Mouse (Mus musculus) hindbrain, embryonic 13.5 days (tissue): ENCODE data around the gene Mef2a. TPM values are rescaled to one million over a fixed set of nuclear protein-coding genes. Genes with fewer than 3 reads are reported as not detected.

Source experiments
- ATAC-seq: fragments of 200-750 bp; cut with Nextera tagmentation; 2 replicates; pipeline ENCODE4 v1.8.0; 2017; ENCODE audit warnings: moderate TSS enrichment; ENCODE audit not compliant: low FRiP score
- H3K27ac ChIP-seq: fragments of 300-500 bp; sonication (generic); 2 replicates; pipeline ENCODE4 v1.5.1; 2015; ENCODE audit warnings: inconsistent platforms, mild to moderate bottlenecking, moderate library complexity
- H3K27me3 ChIP-seq: fragments of 300-500 bp; sonication (generic); 2 replicates; pipeline ENCODE4 v1.6.1; 2015; ENCODE audit warnings: mild to moderate bottlenecking, inconsistent platforms
- H3K36me3 ChIP-seq: fragments of 300-500 bp; sonication (generic); 2 replicates; pipeline ENCODE4 v1.6.1; 2015; ENCODE audit warnings: mild to moderate bottlenecking, inconsistent platforms
- H3K4me1 ChIP-seq: fragments of 300-500 bp; sonication (generic); replicated peaks from 2 replicates; pipeline ENCODE4 v1.6.1; 2015; ENCODE audit warnings: inconsistent platforms
- H3K4me2 ChIP-seq: fragments of 300-500 bp; sonication (generic); 2 replicates; pipeline ENCODE4 v1.6.1; 2015; ENCODE audit warnings: inconsistent platforms, mild to moderate bottlenecking, moderate library complexity
- H3K4me3 ChIP-seq: fragments of 300-500 bp; sonication (generic); 2 replicates; pipeline ENCODE4 v1.5.1; 2015; ENCODE audit warnings: mild to moderate bottlenecking, inconsistent platforms
- H3K9ac ChIP-seq: fragments of 300-500 bp; sonication (generic); 2 replicates; pipeline ENCODE4 v1.6.1; 2015; ENCODE audit warnings: mild to moderate bottlenecking, inconsistent platforms
- H3K9me3 ChIP-seq: fragments of 300-500 bp; sonication (generic); 2 replicates; pipeline ENCODE4 v1.6.1; 2016; ENCODE audit warnings: inconsistent platforms
- WGBS: fragments of 180-500 bp; shearing (Covaris S2); methylation state at CpG from one replicate; pipeline ENCODE4 v1.1.7; 2015; 5-methylcytosine and 5-hydroxymethylcytosine counted together
- polyA plus RNA-seq: library from polyadenylated mRNA; unstranded; fragments of >200 nt; fragmentation: Nextera tagmentation; extraction: Ambion mirVana; gene quantifications from 2 replicates; pipeline ENCODE4 v1.2.1, GENCODE M21; 2015

Gene Mef2a
- polyA plus RNA-seq, 1 experiment from 2014 or later, result 37.8 TPM

GRCm38 (mm10) chr7:67390095-67390494, 17.4 kb upstream of the Mef2a start:
- Histone ChIP-seq H3K4me2 (no peak overlapping the region), H3K27ac (no peak overlapping the region), H3K9me3 (no peaks in the 10 kb centered on the region), H3K9ac (no peak overlapping the region), H3K4me1 (no peaks in the 10 kb centered on the region), H3K4me3 (no peak overlapping the region), H3K36me3 (no peaks in the 10 kb centered on the region), H3K27me3 (no peaks in the 10 kb centered on the region)
- ATAC-seq, result no peak
- 77% methylated on average over 7 of the region's 7 CpGs for WGBS

DNA sequence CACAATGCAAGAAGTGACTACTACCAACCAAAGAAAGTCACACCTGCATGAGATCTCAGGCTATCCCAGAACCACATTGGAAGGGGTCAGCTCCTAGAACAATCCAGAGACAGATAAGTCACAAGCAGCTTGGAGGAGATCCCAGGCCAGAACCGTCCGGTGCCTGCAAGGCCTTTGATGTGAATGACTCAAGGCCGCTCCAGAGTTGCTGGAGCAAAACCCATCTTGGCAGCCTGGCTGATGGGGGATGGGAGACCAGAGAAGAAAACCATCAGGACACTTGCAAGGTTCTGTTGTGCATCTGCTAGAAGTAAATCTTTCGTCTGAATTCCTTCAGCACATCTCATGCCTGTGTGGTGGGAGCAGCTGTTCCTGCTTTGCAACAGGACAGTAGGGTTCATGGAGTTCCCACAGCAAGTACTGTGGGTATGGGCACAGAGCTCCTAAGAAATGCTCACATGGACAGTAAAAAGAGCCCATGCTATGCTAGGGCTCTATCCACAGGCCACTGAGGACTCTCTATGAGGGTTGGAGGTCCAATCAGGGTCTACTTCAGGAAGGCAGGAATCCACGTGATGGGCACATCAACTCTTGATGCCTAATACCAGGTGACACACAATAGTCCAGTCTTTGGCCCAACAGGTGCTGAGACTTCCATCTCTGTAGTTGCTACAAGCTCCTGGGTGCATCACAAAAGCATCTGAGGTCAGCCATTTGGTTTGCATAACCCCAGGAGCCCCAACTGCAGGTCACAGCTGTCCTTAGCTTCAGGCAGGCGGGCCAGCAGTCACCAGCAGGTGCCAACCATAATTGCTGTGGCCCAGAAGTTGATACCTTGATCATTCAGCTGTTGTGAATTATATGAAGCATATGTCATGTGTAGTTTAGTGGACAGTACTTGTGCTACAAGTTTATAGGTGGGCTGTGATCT, 12.5 kb upstream of the Mef2a start:
- H3K4me1 ChIP-seq, result no peaks in the 10 kb centered on the region
- no peak for ATAC-seq
- H3K27ac ChIP-seq, result no peak overlapping the region
- H3K27me3 ChIP-seq, result no peaks in the 10 kb centered on the region
- H3K36me3 ChIP-seq, result no peaks in the 10 kb centered on the region
- H3K4me3 ChIP-seq, result no peak overlapping the region
- H3K9me3 ChIP-seq, result no peaks in the 10 kb centered on the region
- H3K4me2 ChIP-seq, result no peak overlapping the region
- WGBS, result 90% methylated on average over 6 of the region's 6 CpGs
- H3K9ac ChIP-seq, result no peak overlapping the region

DNA sequence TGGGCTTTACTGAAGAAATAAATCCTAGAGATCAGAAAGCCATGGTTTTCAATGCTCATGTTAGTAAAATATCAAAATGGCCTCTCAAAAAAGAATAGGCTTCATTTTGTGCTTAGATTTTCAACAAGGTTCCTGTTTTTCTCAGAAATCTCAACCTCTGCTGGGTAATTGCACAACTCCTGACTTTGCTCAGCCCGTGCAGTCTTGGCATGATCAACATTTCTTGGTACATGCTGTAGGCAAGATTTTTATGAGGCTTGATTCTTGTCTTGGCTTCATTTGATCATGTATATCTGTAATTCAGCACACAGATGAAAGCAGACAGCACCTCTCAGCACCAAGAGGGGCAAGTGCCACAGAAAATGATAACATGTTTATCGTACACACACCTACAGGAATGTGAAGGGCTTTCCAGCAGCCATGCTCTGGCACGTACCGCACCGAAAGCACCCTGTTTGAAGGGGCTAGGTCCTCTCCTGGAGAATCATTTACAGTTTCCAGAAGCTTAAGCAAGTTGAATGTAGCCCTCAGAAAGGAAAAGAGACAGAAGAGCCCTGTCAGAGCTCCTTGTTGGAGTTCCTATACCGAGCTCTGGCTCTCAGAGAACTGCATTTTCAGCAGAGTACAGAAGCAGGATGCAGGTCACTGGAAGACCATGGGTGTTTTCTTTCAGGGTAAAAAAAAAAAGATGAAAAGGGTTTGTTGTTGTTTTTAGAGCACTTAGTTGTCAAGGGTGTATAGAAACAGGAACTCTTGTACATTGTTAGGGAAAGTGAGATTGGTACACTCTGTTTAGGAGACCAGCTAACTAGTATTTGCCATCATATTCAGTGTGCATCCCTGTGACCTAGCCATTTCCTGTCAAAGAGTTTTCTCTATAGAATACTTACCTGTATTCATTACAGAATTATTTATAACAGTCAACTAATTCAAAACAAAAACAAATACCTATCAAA, 7.8 kb upstream of the Mef2a start:
- Histone ChIP-seq H3K4me1 (no peaks in the 10 kb centered on the region), H3K27me3 (no peaks in the 10 kb centered on the region), H3K27ac (no peak overlapping the region), H3K4me2 (no peak overlapping the region), H3K36me3 (no peaks in the 10 kb centered on the region), H3K9me3 (no peaks in the 10 kb centered on the region), H3K4me3 (no peak overlapping the region), H3K9ac (no peak overlapping the region)
- WGBS, result 94% methylated on average over 6 of the region's 6 CpGs
- no peak for ATAC-seq

- ATAC-seq, result no peak
- no peaks in the 10 kb centered on the region for H3K36me3 ChIP-seq
- H3K4me1 ChIP-seq, result peaks cover 11% of the 10 kb centered on the region
- 87% methylated on average over 6 of the region's 6 CpGs for WGBS
- H3K27me3 ChIP-seq, result no peaks in the 10 kb centered on the region
- no peaks in the 10 kb centered on the region for H3K9me3 ChIP-seq
- H3K27ac ChIP-seq, result no peak overlapping the region
- no peak overlapping the region for H3K4me2 ChIP-seq
- H3K9ac ChIP-seq, result no peak overlapping the region
- no peak overlapping the region for H3K4me3 ChIP-seq
Observed at GRCm38 (mm10) chr7:67376796-67377195, 4.1 kb upstream of the Mef2a start.

GRCm38 (mm10) chr7:67373975-67374374, 1.3 kb upstream of the Mef2a start:
- Histone ChIP-seq H3K27ac (peak overlapping the region; percentile 100), H3K9me3 (no peaks in the 10 kb centered on the region), H3K4me3 (peak overlapping the region; percentile 93; the same call in 1 of the 2 replicates), H3K4me2 (peak overlapping the region; percentile 91; the same call in 1 of the 2 replicates), H3K9ac (peak overlapping the region; percentile 98), H3K4me1 (peaks cover 23% of the 10 kb centered on the region), H3K27me3 (no peaks in the 10 kb centered on the region), H3K36me3 (no peaks in the 10 kb centered on the region)
- 56% methylated on average over 5 of the region's 5 CpGs for WGBS
- ATAC-seq, result no peak

GRCm38 (mm10) chr7:67373584-67373960, 914 bp upstream of the Mef2a start:
- ATAC-seq, result peak; percentile 8; the same call in 1 of the 2 replicates

GRCm38 (mm10) chr7:67371891-67372672, 576 bp downstream of the Mef2a start:
- H3K36me3 ChIP-seq, result no peaks in the 10 kb centered on the region
- under 1% methylated on average over 60 of the region's 75 CpGs for WGBS
- ATAC-seq, result peak; percentile 54

More at GRCm38 (mm10) chr7:67373584-67373960, 914 bp upstream of the Mef2a start:
- H3K36me3 ChIP-seq, result no peaks in the 10 kb centered on the region
- peak overlapping the region; percentile 100 for H3K27ac ChIP-seq
- peak overlapping the region; percentile 98 for H3K9ac ChIP-seq
- 42% methylated on average over 6 of the region's 6 CpGs for WGBS
- no peaks in the 10 kb centered on the region for H3K27me3 ChIP-seq
- peak overlapping the region; percentile 91 for H3K4me2 ChIP-seq
- peak overlapping the region; percentile 93 for H3K4me3 ChIP-seq
- H3K9me3 ChIP-seq, result no peaks in the 10 kb centered on the region
- H3K4me1 ChIP-seq, result peaks cover 23% of the 10 kb centered on the region

DNA sequence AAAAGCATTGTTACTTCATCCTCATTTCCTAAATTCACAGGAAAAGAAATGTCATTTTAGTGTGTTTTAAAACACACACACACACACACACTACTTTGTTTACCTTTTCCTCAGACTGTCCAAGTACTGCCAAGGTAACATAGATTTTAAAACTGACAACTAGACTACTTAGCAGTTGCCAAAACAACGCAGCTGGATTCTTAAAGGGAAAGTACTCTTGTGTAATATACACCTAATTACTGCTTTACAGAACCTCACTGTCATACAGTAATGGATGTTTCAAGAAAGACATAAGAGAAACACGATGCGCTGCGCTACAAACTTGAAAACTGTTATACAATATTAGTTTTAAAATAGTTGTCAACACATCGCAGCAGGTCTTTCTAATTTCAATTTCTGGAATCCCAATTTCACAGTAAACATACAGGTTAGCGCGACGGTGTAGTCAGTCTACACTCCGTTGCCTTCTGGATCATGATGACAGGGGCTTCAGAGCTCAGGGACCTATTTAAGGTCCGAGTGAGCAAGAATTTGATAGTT, 1.2 kb downstream of the Mef2a start:
- Histone ChIP-seq H3K27ac (no peak overlapping the region), H3K9me3 (no peaks in the 10 kb centered on the region), H3K9ac (peak overlapping the region; percentile 98), H3K36me3 (no peaks in the 10 kb centered on the region), H3K4me2 (peak overlapping the region; percentile 91), H3K4me1 (peaks cover 23% of the 10 kb centered on the region), H3K4me3 (peak overlapping the region; percentile 93), H3K27me3 (no peaks in the 10 kb centered on the region)
- no peak for ATAC-seq
- 14% methylated on average over 10 of the region's 10 CpGs for WGBS

More at GRCm38 (mm10) chr7:67371891-67372672, 576 bp downstream of the Mef2a start:
- Histone ChIP-seq H3K4me2 (peak overlapping the region; percentile 91), H3K27me3 (no peaks in the 10 kb centered on the region), H3K4me3 (peak overlapping the region; percentile 93), H3K9me3 (no peaks in the 10 kb centered on the region), H3K4me1 (peaks cover 23% of the 10 kb centered on the region), H3K9ac (peak overlapping the region; percentile 98), H3K27ac (peak overlapping the region; percentile 100)

- Histone ChIP-seq H3K36me3 (no peaks in the 10 kb centered on the region), H3K27ac (no peak overlapping the region), H3K4me2 (no peak overlapping the region), H3K27me3 (no peaks in the 10 kb centered on the region), H3K4me3 (no peak overlapping the region), H3K4me1 (peaks cover 23% of the 10 kb centered on the region), H3K9me3 (no peaks in the 10 kb centered on the region), H3K9ac (no peak overlapping the region)
- WGBS, result 77% methylated on average over 4 of the region's 4 CpGs
- ATAC-seq, result no peak
Observed at GRCm38 (mm10) chr7:67369645-67370044, 3.0 kb downstream of the Mef2a start.

GRCm38 (mm10) chr7:67368394-67368793, 4.3 kb downstream of the Mef2a start:
- H3K9me3 ChIP-seq, result no peaks in the 10 kb centered on the region
- H3K4me2 ChIP-seq, result no peak overlapping the region
- H3K27ac ChIP-seq, result no peak overlapping the region
- no peaks in the 10 kb centered on the region for H3K27me3 ChIP-seq
- ATAC-seq, result no peak
- WGBS, result 94% methylated on average over 2 of the region's 2 CpGs
- no peak overlapping the region for H3K4me3 ChIP-seq
- peaks cover 14% of the 10 kb centered on the region for H3K4me1 ChIP-seq
- no peak overlapping the region for H3K9ac ChIP-seq
- H3K36me3 ChIP-seq, result no peaks in the 10 kb centered on the region

DNA sequence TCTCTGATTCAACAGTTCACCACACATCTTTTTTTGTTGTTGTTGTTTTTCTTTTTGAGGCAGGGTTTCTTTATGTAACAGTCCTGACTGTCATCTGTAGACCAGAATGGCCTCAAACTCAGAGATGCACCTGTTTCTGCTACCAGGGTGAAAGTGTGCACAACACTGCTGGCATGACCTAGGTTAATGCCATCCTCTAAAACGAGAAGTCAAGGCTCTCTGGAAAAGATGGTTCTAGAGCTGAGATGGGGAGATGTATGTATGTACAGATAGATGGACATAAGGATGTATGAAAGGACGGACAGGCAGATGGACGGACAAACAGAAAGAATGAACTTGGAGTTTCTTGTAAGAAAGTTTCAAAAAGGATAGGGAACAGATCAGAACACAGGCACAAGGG, 12.1 kb downstream of the Mef2a start:
- no peaks in the 10 kb centered on the region; the same call in 1 of the 2 replicates for H3K4me1 ChIP-seq
- no peak overlapping the region for H3K4me3 ChIP-seq
- ATAC-seq, result no peak
- peaks cover 3% of the 10 kb centered on the region; the same call in 1 of the 2 replicates for H3K36me3 ChIP-seq
- 91% methylated on average over 3 of the region's 3 CpGs for WGBS
- H3K27ac ChIP-seq, result no peak overlapping the region
- no peak overlapping the region for H3K4me2 ChIP-seq
- H3K9me3 ChIP-seq, result peaks cover 4% of the 10 kb centered on the region
- no peaks in the 10 kb centered on the region for H3K27me3 ChIP-seq
- no peak overlapping the region for H3K9ac ChIP-seq
